Mouse (Mus musculus) granulocyte monocyte progenitor cell, adult 5-6 weeks (primary cell): ENCODE results near the gene Srarp. TPM values are rescaled to one million over a fixed set of nuclear protein-coding genes. Genes with fewer than 3 reads are reported as not detected.

Source experiments
- ATAC-seq: replicated peaks from 2 replicates; pipeline ENCODE4 v1.8.0; 2016; ENCODE audit warnings: mild to moderate bottlenecking, moderate TSS enrichment, inconsistent platforms; ENCODE audit not compliant: poor library complexity, severe bottlenecking
- total RNA-seq, 2 experiments: library from RNA; stranded (forward) in 1 of 2; stranded (reverse) in 1 of 2; fragments of 200-712, 200-1000 nt in 1 of 2; fragments of >200 nt in 1 of 2; fragmentation: Nextera tagmentation in 1 of 2; gene quantifications; 2 replicates each; pipeline ENCODE4 v1.2.3; 2014 to 2017

The Srarp gene
- total RNA-seq (2014; fragmentation: Nextera tagmentation) (not detected in 2 replicates), total RNA-seq (2017) (not detected in 2 replicates)

- ATAC-seq, result no peak
Measured at GRCm38 (mm10) chr4:141435974-141436373, at the start of gene Srarp. TSS of gene Srarp (minus strand) at chr4:141436105.

DNA sequence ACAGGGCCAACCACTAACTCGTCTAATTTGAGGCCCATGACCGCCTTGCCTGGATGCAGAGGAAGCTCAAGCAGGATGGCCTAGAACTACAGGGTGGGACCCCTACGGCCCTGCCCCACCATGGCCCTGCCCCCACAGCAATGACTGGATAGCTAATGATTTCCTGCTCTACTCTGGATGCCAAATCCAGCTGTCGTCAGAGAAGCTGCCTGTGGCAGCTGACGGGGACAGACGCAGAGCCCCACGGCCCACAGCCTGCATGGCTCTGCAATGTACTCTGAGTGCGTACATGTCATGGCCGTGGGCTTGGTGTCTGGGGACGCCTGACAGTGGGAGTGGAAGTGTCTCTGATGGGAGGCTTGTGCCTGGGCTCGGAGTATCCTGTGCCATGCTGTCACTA lies 48.2 kb upstream of the Srarp start:
- ATAC-seq, result no peak

- no peak for ATAC-seq
Measured at GRCm38 (mm10) chr4:141479411-141479810, 43.5 kb upstream of the Srarp start.

- no peak for ATAC-seq
Measured at GRCm38 (mm10) chr4:141478794-141479193, 42.9 kb upstream of the Srarp start.

DNA sequence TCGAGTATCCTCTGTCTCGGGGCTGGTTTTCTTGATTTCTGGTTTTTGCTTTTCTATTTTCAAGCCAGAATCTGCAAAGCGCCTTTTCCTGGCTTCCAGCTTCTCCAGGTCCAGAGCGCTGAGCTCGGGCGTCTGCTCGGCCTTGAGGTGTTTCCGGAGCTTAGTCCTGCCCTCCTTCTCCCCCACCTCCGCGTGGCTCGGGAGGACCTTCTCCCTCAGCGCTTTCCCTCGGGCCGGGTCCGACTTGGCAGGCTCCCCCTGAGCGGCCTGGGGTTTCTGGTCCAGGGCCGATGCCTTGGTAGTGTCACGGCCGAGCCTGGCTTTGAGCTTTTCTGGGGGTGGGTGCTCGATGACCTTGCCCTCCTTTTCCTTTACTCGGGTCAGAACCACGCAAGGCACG lies 42.3 kb upstream of the Srarp start:
- ATAC-seq, result no peak

- ATAC-seq, result peak; percentile 93
Measured at GRCm38 (mm10) chr4:141477681-141478102, 41.8 kb upstream of the Srarp start.

- ATAC-seq, result no peak
Measured at GRCm38 (mm10) chr4:141474431-141474830, 38.5 kb upstream of the Srarp start.

GRCm38 (mm10) chr4:141472641-141473321 lies 36.9 kb upstream of the Srarp start:
- ATAC-seq, result no peak

GRCm38 (mm10) chr4:141471491-141471890 lies 35.6 kb upstream of the Srarp start:
- no peak for ATAC-seq

DNA sequence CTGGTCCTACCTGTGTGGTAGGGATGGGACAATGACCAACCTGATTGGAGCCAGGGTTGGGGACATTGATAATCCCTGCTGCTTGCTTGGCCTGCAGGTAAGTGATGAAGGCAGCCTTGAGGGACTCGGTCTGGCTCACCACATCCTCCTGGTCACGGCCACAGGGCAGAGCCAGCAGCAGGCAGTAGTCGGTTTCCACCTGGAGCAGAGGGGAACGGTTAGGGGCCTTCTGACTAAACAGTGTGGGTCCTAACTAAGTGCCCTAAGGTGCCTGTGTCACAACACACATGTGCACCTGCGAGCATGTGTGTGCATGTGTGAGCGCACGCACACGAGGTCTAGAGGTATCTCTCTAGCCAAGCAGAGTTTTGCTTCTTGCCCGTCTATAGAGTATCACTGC lies 33.4 kb upstream of the Srarp start:
- no peak for ATAC-seq

GRCm38 (mm10) chr4:141468576-141468975 lies 32.7 kb upstream of the Srarp start:
- no peak for ATAC-seq

GRCm38 (mm10) chr4:141467581-141467927 lies 31.6 kb upstream of the Srarp start:
- no peak for ATAC-seq

DNA sequence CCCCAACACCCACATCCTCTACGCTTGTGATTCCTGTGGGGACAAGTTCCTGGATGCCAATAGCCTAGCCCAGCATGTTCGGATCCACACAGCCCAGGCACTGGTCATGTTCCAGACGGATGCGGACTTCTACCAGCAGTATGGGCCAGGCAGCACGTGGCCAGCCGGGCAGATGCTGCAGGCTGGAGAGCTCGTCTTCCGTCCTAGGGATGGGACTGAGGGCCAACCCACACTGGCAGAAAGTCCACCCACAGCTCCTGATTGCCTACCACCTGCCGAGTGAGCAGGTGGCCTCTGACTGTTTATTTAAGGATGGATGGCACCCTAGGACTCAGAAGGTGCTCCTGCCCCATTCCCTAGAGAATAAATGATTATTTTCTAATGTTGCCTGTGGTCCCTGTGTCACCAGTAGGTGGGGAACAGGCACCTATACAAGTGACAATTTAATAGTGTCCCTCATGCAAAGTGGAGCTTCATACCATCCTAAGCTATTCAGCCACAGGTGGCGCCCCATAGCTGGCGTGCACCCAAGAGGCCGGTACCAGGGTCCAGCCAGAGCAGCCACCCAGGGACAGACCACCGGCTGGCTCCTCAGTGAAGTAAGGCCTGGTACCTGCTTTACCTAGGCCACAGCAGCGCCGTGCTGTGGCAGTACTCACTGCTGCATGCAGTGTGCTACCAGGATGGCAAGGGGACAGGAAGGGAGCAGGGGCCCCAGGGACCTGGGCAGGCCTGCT lies 31.1 kb upstream of the Srarp start:
- no peak for ATAC-seq

- 0 out of 2 replicates have a peak, but pooled peaks have one; percentile 4 for ATAC-seq
Measured at GRCm38 (mm10) chr4:141466289-141466795, 30.4 kb upstream of the Srarp start.

DNA sequence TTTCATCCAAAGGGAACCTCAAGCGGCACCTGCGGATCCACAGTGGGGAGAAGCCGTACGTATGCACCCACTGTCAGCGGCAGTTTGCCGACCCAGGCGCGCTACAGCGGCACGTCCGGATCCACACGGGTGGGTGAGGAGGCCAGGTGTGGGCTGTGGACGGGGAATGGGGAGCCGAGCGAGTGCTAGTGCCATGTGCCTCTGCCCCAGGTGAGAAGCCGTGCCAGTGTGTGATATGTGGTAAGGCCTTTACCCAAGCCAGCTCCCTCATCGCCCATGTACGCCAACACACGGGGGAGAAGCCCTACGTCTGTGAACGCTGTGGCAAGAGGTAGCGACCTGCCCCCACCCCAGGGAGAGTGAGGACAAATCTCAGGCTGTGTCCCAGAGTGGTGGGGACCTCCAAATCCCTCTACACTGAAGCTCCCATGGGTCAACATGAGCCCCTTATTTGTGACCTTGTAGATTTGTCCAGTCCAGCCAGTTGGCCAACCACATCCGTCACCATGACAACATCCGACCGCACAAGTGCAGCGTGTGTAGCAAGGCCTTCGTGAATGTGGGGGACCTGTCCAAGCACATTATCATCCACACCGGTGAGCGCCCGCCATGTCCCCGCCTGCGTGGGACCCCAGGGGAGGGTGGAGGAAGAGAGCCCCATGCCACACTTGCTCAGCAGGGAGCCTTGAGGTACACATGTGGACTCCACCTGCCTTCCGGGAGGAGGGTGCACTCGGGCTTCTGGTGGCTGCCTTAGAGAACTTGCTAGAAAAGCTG lies 29.8 kb upstream of the Srarp start:
- ATAC-seq, result no peak

DNA sequence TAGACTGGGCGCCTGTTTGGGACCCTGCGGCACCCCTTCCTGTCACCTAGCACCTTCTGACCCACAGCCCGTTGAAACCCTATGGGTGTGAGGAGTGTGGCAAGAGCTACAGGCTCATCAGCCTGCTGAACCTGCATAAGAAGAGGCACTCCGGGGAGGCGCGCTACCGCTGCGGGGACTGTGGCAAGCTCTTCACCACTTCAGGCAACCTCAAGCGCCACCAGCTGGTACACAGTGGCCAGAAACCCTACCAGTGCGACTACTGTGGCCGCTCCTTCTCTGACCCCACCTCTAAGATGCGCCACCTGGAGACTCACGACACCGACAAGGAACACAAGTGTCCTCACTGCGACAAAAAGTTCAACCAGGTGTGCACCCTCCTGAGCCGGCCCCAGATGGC lies 28.8 kb upstream of the Srarp start:
- ATAC-seq, result no peak

- ATAC-seq, result no peak
Measured at GRCm38 (mm10) chr4:141463472-141463871, 27.6 kb upstream of the Srarp start.

- ATAC-seq, result no peak
Measured at GRCm38 (mm10) chr4:141461576-141461975, 25.7 kb upstream of the Srarp start.

GRCm38 (mm10) chr4:141461088-141461487 lies 25.2 kb upstream of the Srarp start:
- ATAC-seq, result 0 out of 2 replicates have a peak, but pooled peaks have one; percentile 8

DNA sequence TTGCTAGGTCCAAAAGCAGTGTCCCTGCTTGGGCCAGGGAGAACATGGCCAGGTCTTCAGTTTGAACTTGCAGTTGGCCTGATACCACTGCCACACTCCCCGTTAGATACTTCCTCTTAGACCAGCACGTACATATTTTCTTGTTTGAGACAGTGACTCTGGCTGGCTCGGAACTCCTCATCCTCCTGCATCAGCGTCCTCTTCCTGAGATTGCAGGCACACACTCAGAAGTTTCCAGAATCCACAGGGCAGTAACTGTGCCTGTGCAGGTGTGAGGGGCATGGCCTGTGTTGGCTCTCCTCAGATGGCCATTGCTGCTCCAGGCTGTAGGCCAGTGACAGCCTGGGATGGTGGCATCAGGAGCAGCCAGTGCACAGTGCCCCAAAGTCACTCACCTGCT lies 24.6 kb upstream of the Srarp start:
- ATAC-seq, result no peak

DNA sequence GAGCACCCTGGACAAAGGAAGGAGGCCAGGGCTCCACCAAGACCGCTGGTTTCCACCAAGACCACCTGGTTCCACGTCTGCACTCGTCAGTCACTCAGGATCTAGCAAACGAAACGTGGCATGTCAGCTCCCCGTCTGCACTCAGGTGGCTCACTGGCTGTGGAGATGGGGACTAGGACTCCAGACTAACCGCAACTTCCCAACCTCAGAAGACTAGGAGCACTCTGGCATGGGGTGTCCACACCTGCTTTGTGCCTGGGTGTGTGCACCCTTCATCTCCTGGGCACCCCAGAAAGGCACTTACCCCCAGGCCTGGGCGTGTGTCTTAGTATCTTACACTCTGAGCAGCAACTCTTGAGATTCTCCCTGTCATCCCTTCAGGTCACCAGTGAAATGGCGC lies 23.9 kb upstream of the Srarp start:
- ATAC-seq, result no peak
